Mouse (Mus musculus) kidney, adult 2 months (tissue): Measurements from ENCODE around the gene Zfp646.

Experiments
- CTCF ChIP-seq: fragments of 200-500 bp; conservative IDR thresholded peaks from 2 replicates; pipeline ENCODE4 v1.5.1; 2011; ENCODE audit warnings: low read depth, mild to moderate bottlenecking, control low read depth, low read length, moderate library complexity, mixed read lengths; ENCODE audit not compliant: insufficient read depth, insufficient read length
- POLR2A ChIP-seq: fragments of 200-500 bp; IDR thresholded peaks from one replicate; pipeline ENCODE4 v1.6.1; 2011; ENCODE audit warnings: low read depth, low read length, control low read depth

DNA sequence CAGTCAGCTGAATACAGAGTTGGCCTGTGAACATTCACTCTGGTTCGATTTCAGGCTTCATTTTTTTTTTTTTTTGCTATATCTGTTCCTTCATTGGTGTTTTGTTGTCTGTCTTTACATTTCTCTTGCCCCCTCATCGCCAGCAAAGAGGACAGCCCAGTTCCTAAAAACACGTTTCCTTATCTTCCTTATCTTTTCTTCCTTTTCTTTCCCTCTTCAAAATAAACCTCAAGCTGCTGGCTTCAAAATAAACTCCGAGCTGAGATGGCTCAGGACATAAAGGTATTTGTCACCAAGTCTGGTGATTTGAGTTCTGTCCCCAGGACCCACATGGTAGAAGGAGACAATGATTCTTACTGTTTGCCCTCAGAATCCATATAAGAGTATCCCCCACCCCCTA is 36.9 kb downstream of the Zfp646 start:
- TF ChIP-seq CTCF (no peak), POLR2A (no peak)
